In the genomic region with DNA sequence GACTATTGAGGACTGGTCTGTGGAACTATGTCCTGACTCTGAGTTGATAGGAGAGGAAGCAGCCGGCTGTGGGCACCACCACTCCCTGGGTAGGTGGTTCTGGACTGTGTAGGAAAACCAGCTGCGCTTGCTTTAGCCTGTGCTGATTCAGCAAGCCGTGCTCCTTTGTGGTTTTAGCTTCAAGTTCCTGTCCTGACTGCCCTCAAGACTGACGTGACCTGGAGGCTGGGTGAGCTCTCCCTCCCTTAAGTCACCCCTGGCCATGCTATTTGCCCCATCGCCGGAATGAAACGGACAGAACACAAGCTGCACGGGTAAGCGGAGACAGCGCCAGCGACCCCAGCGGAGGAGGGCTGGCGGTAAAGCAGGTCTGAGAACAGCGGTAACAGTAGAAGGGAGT, we compare ENCODE assay signal across 12 mouse cellular contexts. TPM values are rescaled to one million over a fixed set of nuclear protein-coding genes. Genes with fewer than 3 reads are reported as not detected.
DNase-seq lines count a peak whose midpoint lies in the region; ATAC-seq and TF ChIP-seq lines count a peak whose summit lies in the region.
"Had no signal": no experiment of that assay in that cellular context is flagged by ENCODE, and none has a peak within 500 bp of the region (broad histone marks: within the 10 kb centered on the region; RNA-seq: fewer than 3 reads in every experiment).

No protein-coding gene starts in this region.

- H3K4me1 ChIP-seq in hindbrain, embryonic 12.5 days, result no peaks in the 10 kb centered on the region
- H3K4me1 ChIP-seq in hindbrain, embryonic 10.5 days (replicated peaks), result no peaks in the 10 kb centered on the region
- H3K4me1 ChIP-seq in bone marrow macrophage, adult 2 months (ENCODE audit: control insufficient read depth, insufficient read depth, low read length), result peaks cover 35% of the 10 kb centered on the region
- 0 out of 2 replicates have a peak, but pooled peaks cover 2% of the 10 kb centered on the region for H3K4me1 ChIP-seq in heart, embryonic 15.5 days (replicated peaks)
- H3K4me1 ChIP-seq in liver, postnatal 0 days (ENCODE audit: insufficient read depth), result peaks cover 5% of the 10 kb centered on the region; the same call in 1 of the 2 replicates
- H3K4me1 ChIP-seq: midbrain, embryonic 12.5 days had no signal

- no peak for TF ChIP-seq POLR2A in bone marrow macrophage, adult 2 months (IDR thresholded peaks at IDR 0.05; ENCODE audit: borderline replicate concordance, low read depth, low read length)

- no peak for TF ChIP-seq CTCF in bone marrow macrophage, adult 2 months (IDR thresholded peaks at IDR 0.05; ENCODE audit: low read depth, low read length)
- TF ChIP-seq CTCF in liver, postnatal 0 days (IDR thresholded peaks at IDR 0.05; ENCODE audit: low read depth), result no peak

- H3K36me3 ChIP-seq in hindbrain, embryonic 12.5 days, result peaks cover 52% of the 10 kb centered on the region
- H3K36me3 ChIP-seq in hindbrain, embryonic 10.5 days, result peaks cover 68% of the 10 kb centered on the region
- H3K36me3 ChIP-seq in heart, embryonic 15.5 days, result peaks cover 31% of the 10 kb centered on the region
- peaks cover 30% of the 10 kb centered on the region for H3K36me3 ChIP-seq in liver, postnatal 0 days (replicated peaks; ENCODE audit: insufficient read depth, low read length)

- H3K27ac ChIP-seq in hindbrain, embryonic 12.5 days, result peak overlapping the region; percentile 48; the same call in 1 of the 2 replicates
- H3K27ac ChIP-seq in hindbrain, embryonic 10.5 days, result no peak overlapping the region
- H3K27ac ChIP-seq in bone marrow macrophage, adult 2 months (ENCODE audit: insufficient read depth, low read depth, low read length), result peak overlapping the region; percentile 87
- H3K27ac ChIP-seq in heart, embryonic 15.5 days, result 0 out of 2 replicates have a peak overlapping the region, but pooled peaks have one; percentile 16
- H3K27ac ChIP-seq in liver, postnatal 0 days (ENCODE audit: low read depth), result peak overlapping the region; percentile 40
- H3K27ac ChIP-seq: limb, embryonic 15.5 days; midbrain, embryonic 12.5 days; neural tube, embryonic 13.5 days had no signal

- no peak overlapping the region for H3K4me3 ChIP-seq in hindbrain, embryonic 12.5 days
- no peak overlapping the region for H3K4me3 ChIP-seq in hindbrain, embryonic 10.5 days
- peak overlapping the region; percentile 46 for H3K4me3 ChIP-seq in bone marrow macrophage, adult 2 months (ENCODE audit: insufficient read depth, low read length)
- no peak overlapping the region for H3K4me3 ChIP-seq in heart, embryonic 15.5 days
- no peak overlapping the region for H3K4me3 ChIP-seq in liver, postnatal 0 days (ENCODE audit: low read depth, low read length)
- H3K4me3 ChIP-seq: limb, embryonic 15.5 days; midbrain, embryonic 12.5 days; neural tube, embryonic 13.5 days had no signal

- WGBS in hindbrain, embryonic 12.5 days, result 90% methylated on average over 14 of the region's 14 CpGs
- 91% methylated on average over 14 of the region's 14 CpGs for WGBS in hindbrain, embryonic 10.5 days
- WGBS in heart, embryonic 15.5 days, result 79% methylated on average over 14 of the region's 14 CpGs
- WGBS in liver, postnatal 0 days (ENCODE audit: insufficient replicate concordance), result 55% methylated on average over 14 of the region's 14 CpGs

- no peak for DNase-seq in hindbrain, embryonic 10.5 days (ENCODE audit: low spot score)
- DNase-seq in liver, postnatal 0 days, result no peak
- no peak for DNase-seq in ovary, adult 18-20 months (ENCODE audit: low spot score)
- DNase-seq in urinary bladder, adult 18-20 months (ENCODE audit: low spot score in 2 of 2), result no peak

- no peak overlapping the region for H3K4me2 ChIP-seq in hindbrain, embryonic 12.5 days (replicated peaks)
- no peak overlapping the region for H3K4me2 ChIP-seq in heart, embryonic 15.5 days
- H3K4me2 ChIP-seq in liver, postnatal 0 days (ENCODE audit: low read depth, low read length), result peak overlapping the region; percentile 36; the same call in 1 of the 2 replicates
- H3K4me2 ChIP-seq: limb, embryonic 15.5 days; midbrain, embryonic 12.5 days; neural tube, embryonic 13.5 days had no signal

- TF ChIP-seq EP300 in liver, postnatal 0 days (IDR thresholded peaks at IDR 0.05; ENCODE audit: low read depth), result no peak

- ATAC-seq in hindbrain, embryonic 12.5 days (ENCODE audit: low FRiP score), result no peak
- ATAC-seq in heart, embryonic 15.5 days (replicated peaks; ENCODE audit: insufficient number of reproducible peaks, insufficient read depth, low FRiP score, low read depth), result no peak
- no peak for ATAC-seq in liver, postnatal 0 days
- ATAC-seq: forebrain, embryonic 14.5 days had no signal

- no peak overlapping the region for H3K9ac ChIP-seq in hindbrain, embryonic 12.5 days
- no peak overlapping the region for H3K9ac ChIP-seq in heart, embryonic 15.5 days
- H3K9ac ChIP-seq in liver, postnatal 0 days (replicated peaks), result no peak overlapping the region
- H3K9ac ChIP-seq: limb, embryonic 15.5 days; midbrain, embryonic 12.5 days; neural tube, embryonic 13.5 days had no signal

- H3K27me3 ChIP-seq in hindbrain, embryonic 12.5 days, result no peaks in the 10 kb centered on the region
- H3K27me3 ChIP-seq in hindbrain, embryonic 10.5 days (ENCODE audit: insufficient read depth, poor library complexity, severe bottlenecking), result no peaks in the 10 kb centered on the region
- no peaks in the 10 kb centered on the region for H3K27me3 ChIP-seq in heart, embryonic 15.5 days
- H3K27me3 ChIP-seq in liver, postnatal 0 days (ENCODE audit: insufficient read depth, low read length), result no peaks in the 10 kb centered on the region
- H3K27me3 ChIP-seq: limb, embryonic 15.5 days; midbrain, embryonic 12.5 days; neural tube, embryonic 13.5 days had no signal

- H3K9me3 ChIP-seq in hindbrain, embryonic 12.5 days (replicated peaks), result no peaks in the 10 kb centered on the region
- no peaks in the 10 kb centered on the region for H3K9me3 ChIP-seq in hindbrain, embryonic 10.5 days
- H3K9me3 ChIP-seq in heart, embryonic 15.5 days (replicated peaks), result no peaks in the 10 kb centered on the region
- H3K9me3 ChIP-seq in liver, postnatal 0 days (ENCODE audit: low read length), result no peaks in the 10 kb centered on the region
- H3K9me3 ChIP-seq: limb, embryonic 15.5 days; midbrain, embryonic 12.5 days; neural tube, embryonic 13.5 days had no signal

RNA-seq across cellular contexts. Expression of a gene that starts 4.5 kb away (rescaled TPM):
- polyA plus RNA-seq in hindbrain, embryonic 12.5 days (2016; fragmentation: Nextera tagmentation; extraction: Ambion mirVana), result 35.2 and 35.8 TPM in 2 replicates
- 29.7 and 30.6 TPM in 2 replicates for polyA plus RNA-seq in hindbrain, embryonic 10.5 days (2016; fragmentation: Nextera tagmentation; extraction: Ambion mirVana)
- polyA plus RNA-seq in bone marrow macrophage, adult 2 months (2012; ENCODE audit: insufficient read depth, insufficient read length, missing spikeins), result 102 and 107 TPM in 2 replicates
- polyA plus RNA-seq in heart, embryonic 15.5 days (2015; fragmentation: Nextera tagmentation; extraction: Ambion mirVana), result 22.0 and 25.3 TPM in 2 replicates
- polyA plus RNA-seq in liver, postnatal 0 days (2015; fragmentation: Nextera tagmentation; extraction: Ambion mirVana), result 11.4 and 14.4 TPM in 2 replicates

RNA-seq across cellular contexts. Expression of a gene that starts 35.0 kb away (rescaled TPM):
- polyA plus RNA-seq in hindbrain, embryonic 12.5 days (2016; fragmentation: Nextera tagmentation; extraction: Ambion mirVana), result 50.6 and 54.4 TPM in 2 replicates
- polyA plus RNA-seq in hindbrain, embryonic 10.5 days (2016; fragmentation: Nextera tagmentation; extraction: Ambion mirVana), result 42.4 and 51.5 TPM in 2 replicates
- 54.0 and 62.2 TPM in 2 replicates for polyA plus RNA-seq in bone marrow macrophage, adult 2 months (2012; ENCODE audit: insufficient read depth, insufficient read length, missing spikeins)
- 27.8 TPM in 2 replicates for polyA plus RNA-seq in heart, embryonic 15.5 days (2015; fragmentation: Nextera tagmentation; extraction: Ambion mirVana)
- 17.5 and 19.4 TPM in 2 replicates for polyA plus RNA-seq in liver, postnatal 0 days (2015; fragmentation: Nextera tagmentation; extraction: Ambion mirVana)

RNA-seq across cellular contexts. Expression of a gene that starts 50.3 kb away (rescaled TPM):
- 0.09 and 0.18 TPM in 2 replicates for polyA plus RNA-seq in hindbrain, embryonic 12.5 days (2016; fragmentation: Nextera tagmentation; extraction: Ambion mirVana)
- 0.11 TPM in 1 of 2 replicates, not detected in the other for polyA plus RNA-seq in hindbrain, embryonic 10.5 days (2016; fragmentation: Nextera tagmentation; extraction: Ambion mirVana)
- polyA plus RNA-seq in bone marrow macrophage, adult 2 months (2012; ENCODE audit: insufficient read depth, insufficient read length, missing spikeins), result not detected in 2 replicates
- 0.09 and 0.19 TPM in 2 replicates for polyA plus RNA-seq in heart, embryonic 15.5 days (2015; fragmentation: Nextera tagmentation; extraction: Ambion mirVana)
- not detected in 2 replicates for polyA plus RNA-seq in liver, postnatal 0 days (2015; fragmentation: Nextera tagmentation; extraction: Ambion mirVana)
- polyA plus RNA-seq: heart, postnatal 0 days; midbrain, embryonic 12.5 days had no signal
